Mouse (Mus musculus) liver, adult 2 months (tissue): ENCODE measurements around the gene Ugcg. TPM values are rescaled to one million over a fixed set of nuclear protein-coding genes. Genes with fewer than 3 reads are reported as not detected.

Experiments
- DNase-seq: peaks from one replicate; pipeline ENCODE4 v3.0.0-alpha.2; 2011; ENCODE audit warnings: low read depth, low spot score; ENCODE audit errors: extremely low read depth
- H3K27ac ChIP-seq: fragments of 200-500 bp; replicated peaks from 2 replicates; pipeline ENCODE4 v1.5.1; 2012; ENCODE audit warnings: low read depth, mild to moderate bottlenecking, control low read depth, inconsistent platforms, low read length; ENCODE audit not compliant: insufficient read depth
- H3K27me3 ChIP-seq: fragments of 200-500 bp; 2 replicates; pipeline ENCODE4 v1.6.1; 2012; ENCODE audit warnings: mild to moderate bottlenecking, moderate library complexity, low read length, inconsistent platforms; ENCODE audit not compliant: control insufficient read depth, insufficient read depth
- H3K36me3 ChIP-seq: fragments of 200-500 bp; 2 replicates; pipeline ENCODE4 v1.6.1; 2012; ENCODE audit warnings: low read length, inconsistent platforms; ENCODE audit not compliant: control insufficient read depth, insufficient read depth
- H3K4me1 ChIP-seq: fragments of 200-500 bp; 2 replicates; pipeline ENCODE4 v1.6.1; 2011; ENCODE audit warnings: low read length; ENCODE audit not compliant: control insufficient read depth, insufficient read depth
- H3K4me3 ChIP-seq: fragments of 200-500 bp; 2 replicates; pipeline ENCODE4 v1.5.1; 2011; ENCODE audit warnings: low read depth, mild to moderate bottlenecking, control low read depth, low read length, moderate library complexity; ENCODE audit not compliant: insufficient read depth
- H3K79me2 ChIP-seq: fragments of 200-500 bp; 2 replicates; pipeline ENCODE4 v1.6.1; 2012; ENCODE audit warnings: inconsistent platforms, mild to moderate bottlenecking, low read length, moderate library complexity; ENCODE audit not compliant: control insufficient read depth, insufficient read depth
- H3K9ac ChIP-seq: fragments of 200-500 bp; 2 replicates; pipeline ENCODE4 v1.6.1; 2012; ENCODE audit warnings: low read depth, mild to moderate bottlenecking, control low read depth, inconsistent platforms, low read length
- CTCF ChIP-seq: fragments of 200-500 bp; IDR thresholded peaks from 2 replicates; pipeline ENCODE4 v1.5.1; 2011; ENCODE audit warnings: low read depth, low read length, control low read depth
- POLR2A ChIP-seq: fragments of 200-500 bp; IDR thresholded peaks from 2 replicates; pipeline ENCODE4 v1.6.1; 2011; ENCODE audit warnings: low read length, control low read depth; ENCODE audit not compliant: insufficient read depth; ENCODE audit errors: extremely low read depth
- WGBS: fragments of 180-500 bp; shearing (Covaris S2); methylation state at CpG from one replicate; pipeline ENCODE4 v1.1.7; 2018; 5-methylcytosine and 5-hydroxymethylcytosine counted together
- polyA plus RNA-seq: library from polyadenylated mRNA; depleted of rRNA; stranded (reverse); fragments of >200 nt; gene quantifications from 2 replicates; pipeline ENCODE4 v1.2.3, GENCODE M21; 2012
- total RNA-seq: library from RNA; depleted of rRNA; stranded (reverse); fragments of >200 nt; gene quantifications from 2 replicates; pipeline ENCODE4 v1.2.3, GENCODE M21; 2014

The Ugcg gene
- total and polyA plus RNA-seq, 2 experiments: 17.1 to 25.4 TPM

DNA sequence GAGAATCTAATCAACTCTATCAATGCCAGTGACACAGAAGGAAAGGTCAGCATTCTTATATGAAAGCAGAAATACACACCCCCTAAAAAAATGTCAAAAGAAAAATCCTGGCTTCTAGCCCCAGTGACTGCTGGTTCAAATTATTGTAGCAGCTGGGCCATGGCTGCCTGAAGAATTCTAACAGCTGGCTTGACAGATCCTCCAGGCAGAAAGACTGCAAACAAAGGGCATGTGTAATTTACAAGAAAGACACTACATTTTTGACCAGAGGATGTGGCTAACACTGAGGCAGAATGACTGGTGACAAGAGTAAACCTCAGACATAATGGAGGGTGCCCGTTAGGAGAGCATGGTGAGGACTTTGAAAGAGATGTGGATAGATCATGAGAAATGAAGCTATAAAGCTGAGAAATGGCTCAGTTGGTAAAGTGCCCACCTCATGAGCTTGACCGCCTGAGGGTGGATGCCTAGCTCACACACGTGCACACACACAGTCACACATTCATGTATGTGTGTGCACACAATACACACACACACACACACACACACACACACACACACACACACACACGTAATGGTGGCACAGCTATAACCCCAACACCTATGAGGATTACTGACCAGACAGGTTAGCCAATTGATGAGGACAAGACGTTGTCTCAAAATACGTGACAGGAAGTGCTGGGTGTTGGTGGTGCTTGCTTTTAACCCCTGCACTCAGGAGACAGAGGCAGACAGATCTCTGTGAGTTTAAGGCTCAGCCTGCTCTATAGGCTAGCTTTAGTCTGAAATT, 42.4 kb downstream of the Ugcg start:
- 90% methylated on average over 6 of the region's 6 CpGs for WGBS
- Histone ChIP-seq H3K9ac (no peak overlapping the region), H3K4me1 (no peaks in the 10 kb centered on the region), H3K79me2 (no peaks in the 10 kb centered on the region), H3K4me3 (no peak overlapping the region), H3K36me3 (no peaks in the 10 kb centered on the region), H3K27ac (no peak overlapping the region), H3K27me3 (no peaks in the 10 kb centered on the region)
- no peak for TF ChIP-seq POLR2A
- TF ChIP-seq CTCF: no peak
- no peak for DNase-seq

DNA sequence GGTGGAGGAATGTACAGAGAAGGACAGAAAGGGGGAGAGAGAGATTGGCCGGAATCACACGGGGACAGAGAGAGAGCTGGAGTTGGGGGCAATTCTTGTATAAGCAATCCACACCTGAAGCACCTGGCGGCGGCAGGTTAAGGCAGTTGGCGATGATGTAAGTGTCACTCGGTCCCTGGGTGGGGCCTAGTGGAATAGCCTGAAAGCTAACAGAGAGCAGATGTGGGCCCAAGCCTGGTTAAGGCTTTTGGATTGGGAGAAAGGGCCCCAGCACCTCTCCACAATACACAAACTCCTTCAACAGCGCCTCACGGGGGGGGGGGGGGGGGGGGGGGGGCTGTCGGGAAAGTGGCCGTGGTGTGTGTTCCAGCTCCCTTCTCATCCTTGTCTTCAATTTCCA, 45.0 kb downstream of the Ugcg start:
- H3K27me3 ChIP-seq: no peaks in the 10 kb centered on the region
- WGBS: 96% methylated on average over 8 of the region's 10 CpGs
- H3K4me1 ChIP-seq: peaks cover 6% of the 10 kb centered on the region; the same call in 1 of the 2 replicates
- no peaks in the 10 kb centered on the region for H3K79me2 ChIP-seq
- H3K4me3 ChIP-seq: no peak overlapping the region
- no peak for DNase-seq
- no peak for TF ChIP-seq CTCF
- no peak for TF ChIP-seq POLR2A
- H3K27ac ChIP-seq: no peak overlapping the region
- H3K36me3 ChIP-seq: no peaks in the 10 kb centered on the region
- H3K9ac ChIP-seq: no peak overlapping the region

GRCm38 (mm10) chr4:59234451-59235216, 45.6 kb downstream of the Ugcg start:
- Histone ChIP-seq H3K9ac (no peak overlapping the region), H3K36me3 (no peaks in the 10 kb centered on the region), H3K4me3 (no peak overlapping the region), H3K27me3 (no peaks in the 10 kb centered on the region), H3K79me2 (no peaks in the 10 kb centered on the region), H3K27ac (no peak overlapping the region), H3K4me1 (peaks cover 6% of the 10 kb centered on the region; the same call in 1 of the 2 replicates)
- DNase-seq: no peak
- 89% methylated on average over 23 of the region's 23 CpGs for WGBS
- no peak for TF ChIP-seq CTCF
- TF ChIP-seq POLR2A: no peak

DNA sequence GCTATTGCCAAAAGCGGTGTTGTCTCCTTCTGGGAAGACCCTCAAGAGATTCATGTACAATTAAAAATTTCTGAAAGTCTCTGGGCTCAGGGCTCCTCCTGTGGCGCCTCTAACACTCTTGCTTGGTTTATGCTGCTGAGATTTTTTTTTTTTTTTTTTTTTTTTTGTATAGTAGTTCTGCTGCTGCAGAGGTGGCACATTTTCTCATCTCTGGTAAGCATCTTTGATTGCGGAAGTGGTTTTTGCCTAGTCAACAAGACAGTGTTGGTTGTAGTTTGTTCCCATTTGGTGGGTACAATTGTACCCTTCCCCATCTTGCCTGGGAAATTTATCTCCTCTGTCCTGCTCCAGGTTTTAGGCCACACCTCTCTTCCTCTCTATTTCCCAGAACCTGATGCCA, 47.3 kb downstream of the Ugcg start:
- no peak for DNase-seq
- Histone ChIP-seq H3K4me1 (peaks cover 6% of the 10 kb centered on the region), H3K27ac (no peak overlapping the region)

GRCm38 (mm10) chr4:59238641-59239311, 49.7 kb downstream of the Ugcg start:
- Histone ChIP-seq H3K4me1 (peaks cover 17% of the 10 kb centered on the region), H3K36me3 (no peaks in the 10 kb centered on the region), H3K27ac (peak overlapping the region; percentile 30; the same call in 1 of the 2 replicates), H3K27me3 (no peaks in the 10 kb centered on the region), H3K9ac (no peak overlapping the region), H3K79me2 (no peaks in the 10 kb centered on the region), H3K4me3 (no peak overlapping the region)
- WGBS: 44% methylated on average over 9 of the region's 9 CpGs
- DNase-seq: peak; percentile 46
- TF ChIP-seq POLR2A (no peak), CTCF (no peak)

More for the DNA sequence above, 47.3 kb downstream of the Ugcg start:
- TF ChIP-seq POLR2A (no peak), CTCF (no peak)
- no peaks in the 10 kb centered on the region for H3K36me3 ChIP-seq
- no peak overlapping the region for H3K9ac ChIP-seq
- no peak overlapping the region for H3K4me3 ChIP-seq
- H3K27me3 ChIP-seq: no peaks in the 10 kb centered on the region
- whole genome bisulfite sequencing: 93% methylated on average over 3 of the region's 3 CpGs
- no peaks in the 10 kb centered on the region for H3K79me2 ChIP-seq
